Mouse (Mus musculus) cerebellum, adult (tissue): ENCODE measurements around the gene Irf3.

ENCODE experiments used
- ATAC-seq: cut with Nextera tagmentation; 2 replicates; pipeline ENCODE4 v1.9.2; 2017; ENCODE audit warnings: mild to moderate bottlenecking, moderate library complexity, mixed read lengths; ENCODE audit not compliant: insufficient number of reproducible peaks, low FRiP score, low TSS enrichment

Irf3 gene

GRCm38 (mm10) chr7:44997231-44997939, at the start of gene Irf3:
Gene Irf3, plus strand, starts transcription at chr7:44997648.
- ATAC-seq = peak; percentile 78

- no peak for ATAC-seq
Observed at GRCm38 (mm10) chr7:44949922-44950321, 47.5 kb upstream of the Irf3 start.

GRCm38 (mm10) chr7:44951960-44952359, 45.5 kb upstream of the Irf3 start:
- peak; percentile 27; the same call in 1 of the 2 replicates for ATAC-seq

GRCm38 (mm10) chr7:44952611-44953306, 44.7 kb upstream of the Irf3 start:
- ATAC-seq = peak; percentile 77; the same call in 1 of the 2 replicates

- ATAC-seq = no peak
Observed at GRCm38 (mm10) chr7:44953561-44953960, 43.9 kb upstream of the Irf3 start.

GRCm38 (mm10) chr7:44954091-44954885, 43.2 kb upstream of the Irf3 start:
- no peak for ATAC-seq

- no peak for ATAC-seq
Observed at GRCm38 (mm10) chr7:44955628-44956027, 41.8 kb upstream of the Irf3 start.

GRCm38 (mm10) chr7:44956266-44956665, 41.2 kb upstream of the Irf3 start:
- ATAC-seq = no peak

- no peak for ATAC-seq
Observed at GRCm38 (mm10) chr7:44957183-44957835, 40.1 kb upstream of the Irf3 start.

- ATAC-seq = no peak
Observed at GRCm38 (mm10) chr7:44958208-44958607, 39.2 kb upstream of the Irf3 start.

- no peak for ATAC-seq
Observed at GRCm38 (mm10) chr7:44959281-44959680, 38.2 kb upstream of the Irf3 start.

- no peak for ATAC-seq
Observed at GRCm38 (mm10) chr7:44959874-44960511, 37.5 kb upstream of the Irf3 start.

GRCm38 (mm10) chr7:44960512-44960910, 36.9 kb upstream of the Irf3 start:
- ATAC-seq = no peak

- ATAC-seq = no peak
Observed at GRCm38 (mm10) chr7:44962337-44962736, 35.1 kb upstream of the Irf3 start.

GRCm38 (mm10) chr7:44962831-44963230, 34.6 kb upstream of the Irf3 start:
- no peak for ATAC-seq

- ATAC-seq = no peak
Observed at GRCm38 (mm10) chr7:44964990-44965389, 32.5 kb upstream of the Irf3 start.

GRCm38 (mm10) chr7:44965975-44966374, 31.5 kb upstream of the Irf3 start:
- ATAC-seq = no peak

- no peak for ATAC-seq
Observed at GRCm38 (mm10) chr7:44966638-44967037, 30.8 kb upstream of the Irf3 start.

GRCm38 (mm10) chr7:44970231-44970691, 27.2 kb upstream of the Irf3 start:
- ATAC-seq = peak; percentile 84

GRCm38 (mm10) chr7:44971142-44971541, 26.3 kb upstream of the Irf3 start:
- no peak for ATAC-seq
